Mouse (Mus musculus) embryonic facial prominence, embryonic 12.5 days (tissue): ENCODE measurements around the gene Rgs1. TPM values are rescaled to one million over a fixed set of nuclear protein-coding genes. Genes with fewer than 3 reads are reported as not detected.

ENCODE experiments used
- polyA plus RNA-seq: library from polyadenylated mRNA; unstranded; fragments of >200 nt; fragmentation: Nextera tagmentation; extraction: Ambion mirVana; gene quantifications from 2 replicates; pipeline ENCODE4 v1.2.1, GENCODE M21; 2016

Rgs1 gene
- polyA plus RNA-seq, 1 experiment from 2014 or later = 0.28 TPM

Other genes with a start within 250 kb of the Rgs1 start
- gene Rgs2, start 245.1 kb downstream of the Rgs1 start, polyA plus RNA-seq = 69.5 and 81.3 TPM in 2 replicates
- 0.14 TPM in 1 of 2 replicates, not detected in the other for gene Rgs13, start 71.9 kb downstream of the Rgs1 start, polyA plus RNA-seq